Mouse (Mus musculus): ENCODE results near the gene Nol10. TPM values are rescaled to one million over a fixed set of nuclear protein-coding genes. Genes with fewer than 3 reads are reported as not detected.

Nol10 gene
- polyA plus RNA-seq, 1 experiment from 2014 or later, result 25.9 TPM

DNA sequence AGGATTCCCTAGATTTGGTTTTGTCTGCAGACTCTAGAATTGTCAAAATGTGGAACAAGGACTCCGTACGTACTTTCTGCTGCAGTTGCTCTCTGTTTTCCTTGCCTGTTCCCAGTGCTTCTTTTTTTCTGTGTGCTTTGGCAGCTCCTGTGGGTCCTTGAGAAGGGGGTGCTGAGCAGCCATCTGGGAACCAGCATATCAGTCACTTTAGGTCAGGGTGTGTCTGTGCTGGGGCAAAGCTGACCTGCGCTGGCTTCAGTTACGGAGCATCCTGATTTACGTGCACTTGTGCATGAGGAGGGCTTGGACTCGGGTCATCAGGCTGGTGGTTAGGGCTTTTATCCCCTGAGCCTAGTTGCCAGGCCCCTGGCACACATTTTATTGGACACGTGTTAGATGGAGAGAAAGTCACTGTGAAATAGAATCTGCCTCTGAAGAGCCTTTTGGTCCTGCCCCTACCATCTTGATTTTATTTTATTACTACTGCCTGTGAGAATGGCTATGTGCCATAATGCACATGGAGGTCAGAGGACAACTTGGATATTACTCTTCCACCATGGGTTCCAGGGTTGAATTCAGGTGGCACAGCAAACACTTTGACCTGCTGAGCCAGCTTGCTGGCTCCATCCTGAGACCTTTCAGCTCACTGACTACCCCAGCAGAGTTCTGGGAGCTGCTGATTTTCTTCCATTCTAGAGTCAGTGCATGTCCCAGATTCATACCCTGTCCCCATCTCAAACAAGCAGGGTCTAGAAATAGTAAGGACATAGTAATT is 21.5 kb downstream of the Nol10 start:
- 92% methylated on average over 7 of the region's 7 CpGs for WGBS
- no peaks in the 10 kb centered on the region for H3K27me3 ChIP-seq
- ATAC-seq (ENCODE audit: low FRiP score, low read depth), result no peak
- H3K9me3 ChIP-seq, result no peaks in the 10 kb centered on the region
- no peak overlapping the region for H3K27ac ChIP-seq
- H3K9ac ChIP-seq, result no peak overlapping the region
- no peaks in the 10 kb centered on the region for H3K4me1 ChIP-seq
- H3K4me3 ChIP-seq, result no peak overlapping the region
- H3K36me3 ChIP-seq, result peaks cover 79% of the 10 kb centered on the region
- H3K4me2 ChIP-seq (replicated peaks), result no peak overlapping the region

DNA sequence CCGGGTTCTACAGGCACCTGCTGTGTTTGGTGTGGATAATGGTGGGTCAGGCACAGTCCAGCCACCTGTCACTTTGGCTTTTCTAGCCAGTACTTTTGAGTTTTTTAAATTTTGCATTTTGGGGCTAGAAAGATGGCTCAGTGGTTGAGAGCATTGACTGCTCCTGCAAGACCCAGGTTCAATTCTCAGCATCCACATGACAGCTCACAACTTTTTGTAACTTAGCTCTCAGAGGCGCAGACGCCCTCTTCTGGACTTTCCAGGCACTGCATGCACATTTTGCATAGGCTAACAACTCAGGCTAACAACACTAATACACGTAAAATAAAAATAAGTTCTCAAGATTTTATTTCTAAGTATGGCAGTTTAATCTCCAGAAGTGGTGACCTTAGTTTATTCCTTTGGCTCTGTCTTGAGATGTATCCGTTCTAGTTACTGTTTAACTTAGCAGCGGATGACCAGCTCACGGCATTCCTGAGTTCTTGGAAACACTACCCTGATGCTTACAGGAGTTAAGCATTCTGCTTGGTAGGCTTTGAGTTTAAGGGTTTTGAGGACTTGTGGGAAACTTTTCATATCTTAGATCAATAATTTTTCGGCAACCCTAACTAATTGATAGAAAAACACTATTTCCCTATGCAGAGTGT is 23.5 kb downstream of the Nol10 start:
- Histone ChIP-seq H3K27ac (no peak overlapping the region), H3K27me3 (no peaks in the 10 kb centered on the region), H3K9ac (no peak overlapping the region), H3K36me3 (peaks cover 90% of the 10 kb centered on the region), H3K4me1 (no peaks in the 10 kb centered on the region), H3K4me2 (replicated peaks) (no peak overlapping the region), H3K4me3 (no peak overlapping the region), H3K9me3 (no peaks in the 10 kb centered on the region)
- 87% methylated on average over 8 of the region's 8 CpGs for WGBS
- ATAC-seq (ENCODE audit: low FRiP score, low read depth), result no peak

DNA sequence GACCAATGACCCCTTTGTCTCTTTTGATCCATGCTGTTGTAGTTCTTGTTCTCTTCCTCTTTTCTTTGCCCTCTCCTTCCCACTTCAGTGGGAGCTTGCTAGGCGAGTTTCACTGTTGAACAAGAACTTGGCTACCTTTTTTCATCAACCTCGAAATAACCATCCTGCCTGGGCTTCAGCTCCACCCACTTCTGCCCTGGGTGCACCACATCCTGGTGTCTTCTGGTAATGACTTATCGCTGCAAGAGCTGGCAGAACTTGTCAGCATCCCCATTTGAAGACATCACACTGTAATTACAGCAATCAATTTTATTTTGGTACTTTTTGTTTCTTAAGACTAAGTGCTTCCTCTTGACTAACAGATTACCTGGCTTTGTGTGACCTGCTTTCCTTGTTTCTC is 24.4 kb downstream of the Nol10 start:
- ATAC-seq (ENCODE audit: low FRiP score, low read depth), result no peak
- WGBS, result 82% methylated on average over 3 of the region's 3 CpGs
- no peaks in the 10 kb centered on the region for H3K9me3 ChIP-seq
- no peak overlapping the region for H3K4me2 ChIP-seq (replicated peaks)
- no peaks in the 10 kb centered on the region for H3K4me1 ChIP-seq
- no peak overlapping the region for H3K27ac ChIP-seq
- no peaks in the 10 kb centered on the region for H3K27me3 ChIP-seq
- no peak overlapping the region for H3K4me3 ChIP-seq
- peaks cover 92% of the 10 kb centered on the region for H3K36me3 ChIP-seq
- H3K9ac ChIP-seq, result no peak overlapping the region

DNA sequence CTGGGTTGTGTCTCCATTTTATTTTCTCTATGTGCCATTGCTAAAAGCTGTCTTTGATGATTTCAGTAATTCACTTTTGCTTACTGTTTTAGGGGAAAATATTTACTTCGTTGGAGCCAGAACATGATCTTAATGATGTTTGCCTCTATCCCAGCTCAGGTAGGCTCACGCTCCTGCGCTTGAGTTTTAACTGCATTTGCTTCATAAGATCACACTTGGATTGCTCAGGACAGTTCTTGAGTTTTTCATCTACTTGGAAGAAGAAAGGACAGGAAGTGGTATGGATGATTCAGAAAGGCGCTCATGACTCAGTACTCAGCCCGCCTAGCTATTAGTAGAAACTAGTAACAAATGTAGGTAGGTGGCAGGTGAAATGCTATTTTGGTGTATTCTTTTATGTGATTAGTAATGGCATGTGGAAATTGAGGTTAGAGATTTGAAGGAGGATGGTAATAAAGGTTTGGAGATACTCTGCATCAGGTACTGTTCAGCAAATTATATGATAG is 25.3 kb downstream of the Nol10 start:
- Histone ChIP-seq H3K4me1 (no peaks in the 10 kb centered on the region), H3K27ac (no peak overlapping the region), H3K4me3 (no peak overlapping the region), H3K36me3 (peaks cover 89% of the 10 kb centered on the region), H3K4me2 (replicated peaks) (no peak overlapping the region), H3K9ac (no peak overlapping the region), H3K27me3 (no peaks in the 10 kb centered on the region), H3K9me3 (no peaks in the 10 kb centered on the region)
- no peak for ATAC-seq (ENCODE audit: low FRiP score, low read depth)
- 97% methylated on average over 5 of the region's 5 CpGs for WGBS

- no peak overlapping the region for H3K27ac ChIP-seq
- no peak overlapping the region for H3K4me2 ChIP-seq (replicated peaks)
- H3K4me3 ChIP-seq, result no peak overlapping the region
- 94% methylated on average over 4 of the region's 4 CpGs for WGBS
- peaks cover 89% of the 10 kb centered on the region for H3K36me3 ChIP-seq
- no peaks in the 10 kb centered on the region for H3K27me3 ChIP-seq
- no peak for ATAC-seq (ENCODE audit: low FRiP score, low read depth)
- H3K9ac ChIP-seq, result no peak overlapping the region
- H3K9me3 ChIP-seq, result no peaks in the 10 kb centered on the region
- no peaks in the 10 kb centered on the region for H3K4me1 ChIP-seq
These were observed 27.0 kb downstream of the Nol10 start for GRCm38 (mm10) chr12:17375243-17375642.

- Histone ChIP-seq H3K9me3 (no peaks in the 10 kb centered on the region), H3K4me3 (no peak overlapping the region), H3K36me3 (peaks cover 88% of the 10 kb centered on the region), H3K27ac (no peak overlapping the region), H3K4me1 (no peaks in the 10 kb centered on the region), H3K27me3 (no peaks in the 10 kb centered on the region), H3K9ac (no peak overlapping the region), H3K4me2 (replicated peaks) (no peak overlapping the region)
- WGBS, result 90% methylated on average over 6 of the region's 6 CpGs
- no peak for ATAC-seq (ENCODE audit: low FRiP score, low read depth)
These were observed 28.3 kb downstream of the Nol10 start for GRCm38 (mm10) chr12:17376521-17376920.

DNA sequence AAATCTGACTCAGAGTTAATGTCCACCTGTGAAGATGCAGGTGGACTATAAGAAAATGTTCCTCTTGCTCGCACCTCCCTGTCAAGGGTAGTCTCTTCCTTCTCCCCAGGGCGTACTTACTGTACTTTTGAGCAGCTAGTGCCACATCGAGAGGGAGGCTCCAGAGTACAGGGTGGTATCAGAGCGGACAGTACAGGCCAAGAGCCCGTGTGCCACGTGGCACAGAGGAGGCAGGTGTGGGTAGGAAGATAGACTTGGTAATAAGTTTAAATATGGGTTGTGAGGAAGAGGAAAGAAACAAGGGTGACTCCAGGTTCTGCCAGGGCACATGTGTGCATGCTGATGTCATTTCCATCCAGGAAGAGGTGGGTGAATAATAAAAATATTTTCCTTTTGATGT is 32.7 kb downstream of the Nol10 start:
- Histone ChIP-seq H3K4me3 (no peak overlapping the region), H3K27me3 (no peaks in the 10 kb centered on the region), H3K4me2 (replicated peaks) (no peak overlapping the region), H3K27ac (no peak overlapping the region), H3K36me3 (peaks cover 68% of the 10 kb centered on the region), H3K9ac (no peak overlapping the region), H3K9me3 (no peaks in the 10 kb centered on the region), H3K4me1 (no peaks in the 10 kb centered on the region)
- ATAC-seq (ENCODE audit: low FRiP score, low read depth), result no peak
- 91% methylated on average over 6 of the region's 6 CpGs for WGBS

DNA sequence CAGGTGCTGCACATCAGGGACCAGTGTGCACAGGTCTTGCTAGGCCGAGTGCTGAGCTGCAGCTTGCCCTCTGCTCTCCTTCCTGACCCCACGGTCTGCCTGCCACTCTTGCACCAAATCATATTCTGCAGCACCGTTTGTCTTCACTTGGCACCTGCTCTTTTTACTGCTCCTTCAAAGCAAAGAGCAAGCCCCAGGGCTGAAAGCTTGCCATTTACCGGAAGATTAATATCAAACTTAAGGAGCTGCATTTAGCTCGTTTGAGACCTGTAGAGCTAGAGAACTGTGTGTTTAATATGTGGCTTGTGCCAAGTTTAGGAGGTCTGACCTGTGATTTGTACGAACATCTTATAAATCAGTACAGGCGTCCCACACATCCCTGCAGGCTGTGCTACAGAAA is 34.5 kb downstream of the Nol10 start:
- H3K36me3 ChIP-seq, result peaks cover 53% of the 10 kb centered on the region
- H3K9ac ChIP-seq, result no peak overlapping the region
- H3K9me3 ChIP-seq, result no peaks in the 10 kb centered on the region
- WGBS, result 59% methylated on average over 7 of the region's 7 CpGs
- ATAC-seq (ENCODE audit: low FRiP score, low read depth), result no peak
- no peak overlapping the region for H3K4me3 ChIP-seq
- H3K27me3 ChIP-seq, result no peaks in the 10 kb centered on the region
- H3K4me1 ChIP-seq, result no peaks in the 10 kb centered on the region
- H3K27ac ChIP-seq, result no peak overlapping the region
- H3K4me2 ChIP-seq (replicated peaks), result no peak overlapping the region

- no peaks in the 10 kb centered on the region for H3K9me3 ChIP-seq
- H3K36me3 ChIP-seq, result peaks cover 24% of the 10 kb centered on the region
- H3K4me1 ChIP-seq, result no peaks in the 10 kb centered on the region
- H3K4me2 ChIP-seq (replicated peaks), result no peak overlapping the region
- H3K9ac ChIP-seq, result no peak overlapping the region
- 81% methylated on average over 3 of the region's 3 CpGs for WGBS
- no peaks in the 10 kb centered on the region for H3K27me3 ChIP-seq
- H3K4me3 ChIP-seq, result no peak overlapping the region
- no peak for ATAC-seq (ENCODE audit: low FRiP score, low read depth)
- H3K27ac ChIP-seq, result no peak overlapping the region
These were observed 38.6 kb downstream of the Nol10 start for GRCm38 (mm10) chr12:17386896-17387295.

DNA sequence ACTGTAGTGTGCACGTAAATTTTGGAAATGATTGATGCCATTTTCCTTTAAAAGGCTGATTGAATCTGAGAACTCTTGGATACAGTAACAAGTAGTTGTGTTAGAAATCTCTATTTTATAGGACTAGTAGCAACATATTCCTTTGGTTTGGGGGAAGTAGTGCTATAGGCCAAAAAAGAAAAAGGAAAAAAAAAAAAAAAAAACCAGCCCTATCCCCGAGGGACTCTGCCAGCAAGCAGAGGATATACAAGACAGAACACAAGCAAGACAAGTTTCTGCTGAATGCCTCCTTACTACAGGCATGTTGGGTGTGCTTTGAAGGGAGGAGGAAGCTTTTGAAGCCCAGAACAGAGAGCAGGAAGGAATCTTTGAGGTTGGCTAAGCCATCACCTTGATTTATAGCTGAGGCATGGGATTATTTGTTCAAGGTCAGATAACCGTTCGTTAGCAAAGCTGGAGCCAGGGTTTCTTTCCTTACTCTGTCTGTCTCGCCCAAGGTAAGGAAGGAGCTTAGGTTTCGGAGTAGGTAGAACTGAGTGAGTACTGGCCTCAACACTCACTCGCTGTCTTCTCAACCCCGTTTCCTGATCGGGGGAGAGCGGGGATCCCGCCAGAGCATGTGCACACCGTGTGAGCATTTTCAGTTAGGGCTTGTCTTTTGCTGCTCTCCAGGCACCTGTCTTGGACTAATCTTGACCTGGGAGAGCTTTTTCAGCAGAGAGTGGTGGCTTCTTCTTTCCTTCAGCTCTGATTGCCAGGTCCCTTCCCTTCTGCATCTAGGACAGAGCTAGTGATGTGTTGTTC is 39.3 kb downstream of the Nol10 start:
- H3K27ac ChIP-seq, result no peak overlapping the region
- no peaks in the 10 kb centered on the region for H3K9me3 ChIP-seq
- no peak for ATAC-seq (ENCODE audit: low FRiP score, low read depth)
- no peaks in the 10 kb centered on the region for H3K4me1 ChIP-seq
- H3K36me3 ChIP-seq, result peaks cover 18% of the 10 kb centered on the region
- WGBS, result 62% methylated on average over 12 of the region's 12 CpGs
- no peak overlapping the region for H3K4me2 ChIP-seq (replicated peaks)
- no peak overlapping the region for H3K4me3 ChIP-seq
- H3K27me3 ChIP-seq, result no peaks in the 10 kb centered on the region
- no peak overlapping the region for H3K9ac ChIP-seq

DNA sequence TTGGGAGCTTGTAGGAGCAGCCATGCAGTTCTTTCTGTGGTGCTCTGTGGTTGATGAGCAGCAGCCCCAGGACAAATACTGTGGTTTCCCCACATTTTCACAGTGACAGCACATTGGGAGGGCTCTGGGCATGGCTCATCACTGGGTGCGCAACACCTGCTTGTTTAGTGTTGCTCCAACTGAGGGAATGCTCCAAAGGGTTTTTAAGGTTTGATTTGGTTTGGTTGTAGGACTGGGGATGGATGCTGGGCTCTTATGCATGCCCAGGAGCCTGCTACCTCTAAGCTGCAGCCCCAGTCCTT is 39.8 kb downstream of the Nol10 start:
- no peaks in the 10 kb centered on the region for H3K4me1 ChIP-seq
- whole genome bisulfite sequencing, result 88% methylated on average over 1 of the region's 1 CpGs
- no peak for ATAC-seq (ENCODE audit: low FRiP score, low read depth)
- peaks cover 17% of the 10 kb centered on the region for H3K36me3 ChIP-seq
- H3K27ac ChIP-seq, result no peak overlapping the region
- H3K4me2 ChIP-seq (replicated peaks), result no peak overlapping the region
- H3K4me3 ChIP-seq, result no peak overlapping the region
- no peaks in the 10 kb centered on the region for H3K27me3 ChIP-seq
- no peak overlapping the region for H3K9ac ChIP-seq
- H3K9me3 ChIP-seq, result no peaks in the 10 kb centered on the region

DNA sequence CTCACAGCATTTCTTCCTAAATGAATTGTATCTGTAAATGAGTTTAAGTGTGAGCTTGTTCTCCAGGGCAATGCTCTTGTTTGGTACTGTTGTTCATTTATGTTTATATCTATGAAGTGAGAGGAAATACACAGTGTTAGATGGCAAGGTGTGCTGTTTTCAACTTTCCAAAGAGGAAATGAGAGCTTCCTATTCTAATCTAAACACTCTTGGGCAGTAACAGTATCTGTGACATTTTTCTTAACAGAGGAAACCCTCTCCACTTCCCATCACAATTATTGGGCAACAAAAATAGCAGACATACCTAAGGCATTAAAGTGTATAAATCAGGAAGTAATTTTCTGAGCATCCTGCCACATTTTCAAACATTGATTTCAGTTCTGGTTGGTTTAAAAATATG is 41.8 kb downstream of the Nol10 start:
- H3K9me3 ChIP-seq, result no peaks in the 10 kb centered on the region
- peaks cover 24% of the 10 kb centered on the region for H3K36me3 ChIP-seq
- H3K9ac ChIP-seq, result no peak overlapping the region
- no peak overlapping the region for H3K4me2 ChIP-seq (replicated peaks)
- no peaks in the 10 kb centered on the region for H3K4me1 ChIP-seq
- no peaks in the 10 kb centered on the region for H3K27me3 ChIP-seq
- no peak overlapping the region for H3K4me3 ChIP-seq
- H3K27ac ChIP-seq, result no peak overlapping the region
- ATAC-seq (ENCODE audit: low FRiP score, low read depth), result no peak

Measured in limb, embryonic 13.5 days (tissue).